Mouse (Mus musculus): ENCODE results near the gene Ksr1. TPM values are rescaled to one million over a fixed set of nuclear protein-coding genes. Genes with fewer than 3 reads are reported as not detected.

The Ksr1 gene
- polyA plus RNA-seq, 1 experiment from 2014 or later = 0.67 TPM

- no peak for ATAC-seq (ENCODE audit: low FRiP score, low TSS enrichment)
- 24% methylated on average over 2 of the region's 2 CpGs for WGBS
- no peak overlapping the region for H3K4me2 ChIP-seq (replicated peaks; ENCODE audit: low read depth)
- H3K4me3 ChIP-seq (ENCODE audit: low read depth, low read length) = no peak overlapping the region
- H3K9me3 ChIP-seq (ENCODE audit: control insufficient read depth, low read length) = no peaks in the 10 kb centered on the region
- no peaks in the 10 kb centered on the region for H3K36me3 ChIP-seq (ENCODE audit: control insufficient read depth, insufficient read depth, low read length)
- DNase-seq (ENCODE audit: low spot score) = no peak
- no peaks in the 10 kb centered on the region for H3K27me3 ChIP-seq (ENCODE audit: control insufficient read depth, insufficient read depth, low read length)
- peak overlapping the region; percentile 89 for H3K27ac ChIP-seq (replicated peaks)
- TF ChIP-seq EP300 (optimal IDR thresholded peaks at IDR 0.05) = no peak
- no peak for TF ChIP-seq CTCF (IDR thresholded peaks at IDR 0.05; ENCODE audit: low read depth)
- peaks cover 16% of the 10 kb centered on the region; the same call in 1 of the 2 replicates for H3K4me1 ChIP-seq (replicated peaks; ENCODE audit: control insufficient read depth, insufficient read depth)
- no peak overlapping the region for H3K9ac ChIP-seq (ENCODE audit: low read length)
Observed at GRCm38 (mm10) chr11:79095713-79096112, 50.5 kb downstream of the Ksr1 start.

GRCm38 (mm10) chr11:79094727-79095126 lies 51.5 kb downstream of the Ksr1 start:
- DNase-seq (ENCODE audit: low spot score) (peak; percentile 38), ATAC-seq (ENCODE audit: low FRiP score, low TSS enrichment) (peak; percentile 11; the same call in 1 of the 2 replicates)
- Histone ChIP-seq H3K4me1 (replicated peaks; ENCODE audit: control insufficient read depth, insufficient read depth) (peaks cover 16% of the 10 kb centered on the region; the same call in 1 of the 2 replicates), H3K9me3 (ENCODE audit: control insufficient read depth, low read length) (no peaks in the 10 kb centered on the region), H3K27me3 (ENCODE audit: control insufficient read depth, insufficient read depth, low read length) (no peaks in the 10 kb centered on the region), H3K36me3 (ENCODE audit: control insufficient read depth, insufficient read depth, low read length) (no peaks in the 10 kb centered on the region), H3K4me3 (ENCODE audit: low read depth, low read length) (no peak overlapping the region), H3K27ac (replicated peaks) (peak overlapping the region; percentile 89), H3K4me2 (replicated peaks; ENCODE audit: low read depth) (no peak overlapping the region), H3K9ac (ENCODE audit: low read length) (0 out of 2 replicates have a peak overlapping the region, but pooled peaks have one; percentile 8)
- no peak for TF ChIP-seq CTCF (IDR thresholded peaks at IDR 0.05; ENCODE audit: low read depth)
- no peak for TF ChIP-seq EP300 (optimal IDR thresholded peaks at IDR 0.05)
- WGBS = 27% methylated on average over 5 of the region's 5 CpGs

GRCm38 (mm10) chr11:79093986-79094695 lies 52.1 kb downstream of the Ksr1 start:
- H3K4me2 ChIP-seq (replicated peaks; ENCODE audit: low read depth) = no peak overlapping the region
- H3K9ac ChIP-seq (ENCODE audit: low read length) = no peak overlapping the region
- H3K27me3 ChIP-seq (ENCODE audit: control insufficient read depth, insufficient read depth, low read length) = no peaks in the 10 kb centered on the region
- DNase-seq (ENCODE audit: low spot score) (peak; percentile 53), ATAC-seq (ENCODE audit: low FRiP score, low TSS enrichment) (peak; percentile 82)
- TF ChIP-seq CTCF (IDR thresholded peaks at IDR 0.05; ENCODE audit: low read depth) (no peak), EP300 (optimal IDR thresholded peaks at IDR 0.05) (no peak)
- peak overlapping the region; percentile 89 for H3K27ac ChIP-seq (replicated peaks)
- no peaks in the 10 kb centered on the region for H3K36me3 ChIP-seq (ENCODE audit: control insufficient read depth, insufficient read depth, low read length)
- no peaks in the 10 kb centered on the region for H3K9me3 ChIP-seq (ENCODE audit: control insufficient read depth, low read length)
- 67% methylated on average over 10 of the region's 10 CpGs for WGBS
- no peak overlapping the region for H3K4me3 ChIP-seq (ENCODE audit: low read depth, low read length)
- peaks cover 19% of the 10 kb centered on the region for H3K4me1 ChIP-seq (replicated peaks; ENCODE audit: control insufficient read depth, insufficient read depth)

GRCm38 (mm10) chr11:79093386-79093906 lies 52.8 kb downstream of the Ksr1 start:
- H3K9ac ChIP-seq (ENCODE audit: low read length) = no peak overlapping the region
- H3K4me2 ChIP-seq (replicated peaks; ENCODE audit: low read depth) = no peak overlapping the region
- H3K27me3 ChIP-seq (ENCODE audit: control insufficient read depth, insufficient read depth, low read length) = no peaks in the 10 kb centered on the region
- TF ChIP-seq EP300 (optimal IDR thresholded peaks at IDR 0.05) = no peak
- TF ChIP-seq CTCF (IDR thresholded peaks at IDR 0.05; ENCODE audit: low read depth) = no peak
- no peaks in the 10 kb centered on the region for H3K9me3 ChIP-seq (ENCODE audit: control insufficient read depth, low read length)
- ATAC-seq (ENCODE audit: low FRiP score, low TSS enrichment) (no peak), DNase-seq (ENCODE audit: low spot score) (no peak)
- peaks cover 20% of the 10 kb centered on the region for H3K4me1 ChIP-seq (replicated peaks; ENCODE audit: control insufficient read depth, insufficient read depth)
- 59% methylated on average over 15 of the region's 15 CpGs for WGBS
- no peaks in the 10 kb centered on the region for H3K36me3 ChIP-seq (ENCODE audit: control insufficient read depth, insufficient read depth, low read length)
- H3K27ac ChIP-seq (replicated peaks) = peak overlapping the region; percentile 89
- H3K4me3 ChIP-seq (ENCODE audit: low read depth, low read length) = no peak overlapping the region

- H3K27me3 ChIP-seq (ENCODE audit: control insufficient read depth, insufficient read depth, low read length) = no peaks in the 10 kb centered on the region
- TF ChIP-seq CTCF (IDR thresholded peaks at IDR 0.05; ENCODE audit: low read depth) (no peak), EP300 (optimal IDR thresholded peaks at IDR 0.05) (no peak)
- H3K9ac ChIP-seq (ENCODE audit: low read length) = no peak overlapping the region
- H3K4me3 ChIP-seq (ENCODE audit: low read depth, low read length) = no peak overlapping the region
- peaks cover 20% of the 10 kb centered on the region for H3K4me1 ChIP-seq (replicated peaks; ENCODE audit: control insufficient read depth, insufficient read depth)
- no peaks in the 10 kb centered on the region for H3K9me3 ChIP-seq (ENCODE audit: control insufficient read depth, low read length)
- DNase-seq (ENCODE audit: low spot score) (no peak), ATAC-seq (ENCODE audit: low FRiP score, low TSS enrichment) (no peak)
- no peaks in the 10 kb centered on the region for H3K36me3 ChIP-seq (ENCODE audit: control insufficient read depth, insufficient read depth, low read length)
- no peak overlapping the region for H3K4me2 ChIP-seq (replicated peaks; ENCODE audit: low read depth)
- 75% methylated on average over 7 of the region's 7 CpGs for WGBS
- H3K27ac ChIP-seq (replicated peaks) = no peak overlapping the region
Observed at GRCm38 (mm10) chr11:79092802-79093201, 53.4 kb downstream of the Ksr1 start.

GRCm38 (mm10) chr11:79092245-79092644 lies 54.0 kb downstream of the Ksr1 start:
- no peaks in the 10 kb centered on the region for H3K36me3 ChIP-seq (ENCODE audit: control insufficient read depth, insufficient read depth, low read length)
- no peak for ATAC-seq (ENCODE audit: low FRiP score, low TSS enrichment)

More at GRCm38 (mm10) chr11:79092245-79092644, 54.0 kb downstream of the Ksr1 start:
- WGBS = 88% methylated on average over 6 of the region's 6 CpGs
- DNase-seq (ENCODE audit: low spot score) = no peak
- Histone ChIP-seq H3K4me3 (ENCODE audit: low read depth, low read length) (no peak overlapping the region), H3K27me3 (ENCODE audit: control insufficient read depth, insufficient read depth, low read length) (no peaks in the 10 kb centered on the region), H3K9ac (ENCODE audit: low read length) (no peak overlapping the region), H3K9me3 (ENCODE audit: control insufficient read depth, low read length) (no peaks in the 10 kb centered on the region), H3K4me1 (replicated peaks; ENCODE audit: control insufficient read depth, insufficient read depth) (peaks cover 20% of the 10 kb centered on the region), H3K27ac (replicated peaks) (no peak overlapping the region), H3K4me2 (replicated peaks; ENCODE audit: low read depth) (no peak overlapping the region)
- TF ChIP-seq EP300 (optimal IDR thresholded peaks at IDR 0.05) (no peak), CTCF (IDR thresholded peaks at IDR 0.05; ENCODE audit: low read depth) (no peak)
